Mouse (Mus musculus) liver, embryonic 11.5 days (tissue): Measurements from ENCODE around the gene Med11. TPM values are rescaled to one million over a fixed set of nuclear protein-coding genes. Genes with fewer than 3 reads are reported as not detected.
A peak's percentile ranks its signal among the peaks of the same experiment; 100 is the strongest.

Experiments
- ATAC-seq: fragments of 200-750 bp; cut with Nextera tagmentation; replicated peaks from 2 replicates; pipeline ENCODE4 v1.8.0; 2017; ENCODE audit warnings: moderate number of reproducible peaks, mild to moderate bottlenecking, moderate TSS enrichment, moderate library complexity; ENCODE audit not compliant: low FRiP score
- DNase-seq: peaks from one replicate; pipeline ENCODE4 v3.0.0-alpha.2; 2017; ENCODE audit warnings: low spot score
- H3K27ac ChIP-seq: fragments of 300-500 bp; sonication (generic); 2 replicates; pipeline ENCODE4 v1.5.1; 2014; ENCODE audit warnings: mild to moderate bottlenecking, low read depth, low read length, control low read depth
- H3K27me3 ChIP-seq: fragments of 300-500 bp; sonication (generic); replicated peaks from 2 replicates; pipeline ENCODE4 v1.6.1; 2014; ENCODE audit warnings: low read length, mixed read lengths; ENCODE audit not compliant: control insufficient read depth, insufficient read depth
- H3K36me3 ChIP-seq: fragments of 300-500 bp; sonication (generic); 2 replicates; pipeline ENCODE4 v1.6.1; 2014; ENCODE audit warnings: mild to moderate bottlenecking, low read length, moderate library complexity, mixed read lengths; ENCODE audit not compliant: control insufficient read depth, insufficient read depth
- H3K4me1 ChIP-seq: fragments of 300-500 bp; sonication (generic); replicated peaks from 2 replicates; pipeline ENCODE4 v1.6.1; 2014; ENCODE audit warnings: low read length, mixed read lengths; ENCODE audit not compliant: control insufficient read depth, insufficient read depth
- H3K4me2 ChIP-seq: fragments of 300-500 bp; sonication (generic); 2 replicates; pipeline ENCODE4 v1.6.1; 2014; ENCODE audit warnings: mild to moderate bottlenecking, control low read depth, moderate library complexity
- H3K4me3 ChIP-seq: fragments of 300-500 bp; sonication (generic); 2 replicates; pipeline ENCODE4 v1.5.1; 2014; ENCODE audit warnings: low read depth, low read length, control low read depth
- H3K9ac ChIP-seq: fragments of 300-500 bp; sonication (generic); 2 replicates; pipeline ENCODE4 v1.6.1; 2014; ENCODE audit warnings: low read depth, low read length, control low read depth
- H3K9me3 ChIP-seq: fragments of 300-500 bp; sonication (generic); 2 replicates; pipeline ENCODE4 v1.6.1; 2016; ENCODE audit warnings: low read length, inconsistent platforms, mixed read lengths; ENCODE audit not compliant: control insufficient read depth
- WGBS: fragments of 180-500 bp; shearing (Covaris S2); extraction: QIAGEN DNeasy Blood & Tissue Kit; methylation state at CpG from one replicate; pipeline ENCODE4 v1.1.7; 2014; 5-methylcytosine and 5-hydroxymethylcytosine counted together
- polyA plus RNA-seq: library from polyadenylated mRNA; unstranded; fragments of >200 nt; fragmentation: Nextera tagmentation; extraction: Ambion mirVana; gene quantifications from 2 replicates; pipeline ENCODE4 v1.2.1, GENCODE M21; 2014

Med11 gene
- polyA plus RNA-seq, 1 experiment from 2014 or later = 36.2 TPM

GRCm38 (mm10) chr11:70438728-70439374, 12.9 kb upstream of the Med11 start:
- DNase-seq (no peak), ATAC-seq (no peak; the same call in 1 of the 2 replicates)
- Histone ChIP-seq H3K4me1 (peaks cover 15% of the 10 kb centered on the region), H3K27me3 (no peaks in the 10 kb centered on the region), H3K9ac (no peak overlapping the region), H3K36me3 (peaks cover 15% of the 10 kb centered on the region; the same call in 1 of the 2 replicates), H3K9me3 (no peaks in the 10 kb centered on the region), H3K4me3 (no peak overlapping the region), H3K4me2 (no peak overlapping the region), H3K27ac (no peak overlapping the region)
- WGBS = 89% methylated on average over 7 of the region's 7 CpGs

- Histone ChIP-seq H3K27ac (no peak overlapping the region), H3K9me3 (no peaks in the 10 kb centered on the region), H3K27me3 (no peaks in the 10 kb centered on the region), H3K9ac (no peak overlapping the region), H3K4me1 (peaks cover 9% of the 10 kb centered on the region), H3K4me3 (no peak overlapping the region), H3K4me2 (no peak overlapping the region), H3K36me3 (peaks cover 15% of the 10 kb centered on the region; the same call in 1 of the 2 replicates)
- 83% methylated on average over 4 of the region's 4 CpGs for WGBS
- no peak for DNase-seq
- no peak for ATAC-seq
Measured at GRCm38 (mm10) chr11:70440637-70441036, 11.1 kb upstream of the Med11 start.

- H3K9me3 ChIP-seq = no peaks in the 10 kb centered on the region
- H3K4me1 ChIP-seq = peaks cover 10% of the 10 kb centered on the region
- H3K9ac ChIP-seq = no peak overlapping the region
- 87% methylated on average over 7 of the region's 7 CpGs for WGBS
- H3K36me3 ChIP-seq = peaks cover 15% of the 10 kb centered on the region; the same call in 1 of the 2 replicates
- H3K27me3 ChIP-seq = no peaks in the 10 kb centered on the region
- no peak overlapping the region for H3K4me2 ChIP-seq
- no peak for ATAC-seq
- DNase-seq = no peak
- H3K27ac ChIP-seq = no peak overlapping the region
- no peak overlapping the region for H3K4me3 ChIP-seq
Measured at GRCm38 (mm10) chr11:70441882-70442281, 9.8 kb upstream of the Med11 start.

GRCm38 (mm10) chr11:70443964-70444363, 7.8 kb upstream of the Med11 start:
- Histone ChIP-seq H3K4me3 (no peak overlapping the region), H3K36me3 (peaks cover 14% of the 10 kb centered on the region; the same call in 1 of the 2 replicates), H3K9me3 (no peaks in the 10 kb centered on the region), H3K27ac (no peak overlapping the region; the same call in 1 of the 2 replicates), H3K9ac (no peak overlapping the region), H3K27me3 (no peaks in the 10 kb centered on the region), H3K4me2 (no peak overlapping the region), H3K4me1 (0 out of 2 replicates have a peak, but pooled peaks cover 4% of the 10 kb centered on the region)
- DNase-seq (no peak), ATAC-seq (no peak)
- WGBS = 70% methylated on average over 3 of the region's 3 CpGs

GRCm38 (mm10) chr11:70444667-70445066, 7.1 kb upstream of the Med11 start:
- ATAC-seq (peak; percentile 60), DNase-seq (no peak)
- no peaks in the 10 kb centered on the region for H3K27me3 ChIP-seq
- H3K4me2 ChIP-seq = no peak overlapping the region
- 61% methylated on average over 6 of the region's 6 CpGs for WGBS
- H3K4me1 ChIP-seq = 0 out of 2 replicates have a peak, but pooled peaks cover 4% of the 10 kb centered on the region
- H3K4me3 ChIP-seq = no peak overlapping the region
- H3K9me3 ChIP-seq = no peaks in the 10 kb centered on the region
- no peak overlapping the region for H3K9ac ChIP-seq
- H3K36me3 ChIP-seq = peaks cover 7% of the 10 kb centered on the region; the same call in 1 of the 2 replicates
- no peak overlapping the region for H3K27ac ChIP-seq

GRCm38 (mm10) chr11:70446756-70447155, 5.0 kb upstream of the Med11 start:
- Histone ChIP-seq H3K36me3 (no peaks in the 10 kb centered on the region), H3K27ac (no peak overlapping the region), H3K4me3 (no peak overlapping the region), H3K9ac (no peak overlapping the region), H3K4me1 (0 out of 2 replicates have a peak, but pooled peaks cover 4% of the 10 kb centered on the region), H3K4me2 (no peak overlapping the region), H3K27me3 (no peaks in the 10 kb centered on the region), H3K9me3 (no peaks in the 10 kb centered on the region)
- no peak for DNase-seq
- ATAC-seq = no peak
- WGBS = 20% methylated on average over 3 of the region's 3 CpGs

- DNase-seq (no peak), ATAC-seq (no peak)
- Histone ChIP-seq H3K27ac (no peak overlapping the region), H3K9ac (no peak overlapping the region), H3K9me3 (no peaks in the 10 kb centered on the region), H3K4me1 (0 out of 2 replicates have a peak, but pooled peaks cover 5% of the 10 kb centered on the region), H3K36me3 (no peaks in the 10 kb centered on the region), H3K4me3 (no peak overlapping the region), H3K27me3 (no peaks in the 10 kb centered on the region), H3K4me2 (no peak overlapping the region)
- WGBS = 46% methylated on average over 1 of the region's 1 CpGs
Measured at GRCm38 (mm10) chr11:70447373-70447772, 4.3 kb upstream of the Med11 start.

GRCm38 (mm10) chr11:70450926-70451325, 793 bp upstream of the Med11 start:
- H3K9ac ChIP-seq = no peak overlapping the region
- peak overlapping the region; percentile 82; the same call in 1 of the 2 replicates for H3K4me2 ChIP-seq
- H3K4me3 ChIP-seq = no peak overlapping the region
- DNase-seq = no peak
- H3K9me3 ChIP-seq = no peaks in the 10 kb centered on the region
- H3K4me1 ChIP-seq = peaks cover 16% of the 10 kb centered on the region; the same call in 1 of the 2 replicates
- no peak for ATAC-seq
- no peak overlapping the region for H3K27ac ChIP-seq
- H3K36me3 ChIP-seq = 0 out of 2 replicates have a peak, but pooled peaks cover 2% of the 10 kb centered on the region
- 72% methylated on average over 2 of the region's 2 CpGs for WGBS
- H3K27me3 ChIP-seq = no peaks in the 10 kb centered on the region
